Mouse (Mus musculus): ENCODE data around the gene Map2k4.

DNA sequence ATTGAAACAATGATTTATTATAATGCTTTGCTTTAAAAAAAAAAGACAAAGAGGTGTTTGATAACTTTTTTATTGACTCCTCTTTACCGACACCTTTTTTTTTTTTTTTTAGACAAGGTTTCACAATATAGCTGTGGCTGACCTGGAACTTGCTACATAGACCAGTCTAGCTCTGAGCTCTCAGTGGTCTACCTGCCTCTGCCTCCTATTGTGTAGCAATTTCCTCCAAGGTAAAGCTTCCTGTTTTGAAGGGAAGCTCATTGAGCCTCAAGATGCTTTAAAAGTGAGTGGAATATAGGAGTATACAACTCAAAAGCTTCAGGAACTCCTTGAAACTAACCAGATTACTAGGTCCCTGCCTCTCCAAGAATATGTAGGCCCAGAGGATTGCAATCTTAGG lies 7.8 kb upstream of the Map2k4 start:
- TF ChIP-seq POLR2A (IDR thresholded peaks at IDR 0.05; ENCODE audit: low read depth, low read length) (no peak), CTCF (conservative IDR thresholded peaks at IDR 0.05; ENCODE audit: insufficient read depth, insufficient read length, low read depth, low read length) (no peak)

All from kidney, adult 2 months (tissue).